In genomic region chr11:102089088-102089808, GRCm38 (mm10) we compare ENCODE assay signal across 8 mouse cellular contexts. TPM values are rescaled to one million over a fixed set of nuclear protein-coding genes. Genes with fewer than 3 reads are reported as not detected.
DNase-seq lines count a peak whose midpoint lies in the region; ATAC-seq lines count a peak whose summit lies in the region.

No protein-coding gene starts in this region.

- no peaks in the 10 kb centered on the region for H3K9me3 ChIP-seq in forebrain, embryonic 15.5 days
- no peaks in the 10 kb centered on the region for H3K9me3 ChIP-seq in hindbrain, embryonic 12.5 days (replicated peaks)

- H3K27me3 ChIP-seq in forebrain, embryonic 15.5 days: no peaks in the 10 kb centered on the region
- H3K27me3 ChIP-seq in hindbrain, embryonic 12.5 days: 0 out of 2 replicates have a peak, but pooled peaks cover 5% of the 10 kb centered on the region

- WGBS in forebrain, embryonic 15.5 days: under 1% methylated on average over 20 of the region's 20 CpGs
- WGBS in hindbrain, embryonic 12.5 days: under 1% methylated on average over 20 of the region's 20 CpGs

- H3K36me3 ChIP-seq in forebrain, embryonic 15.5 days: no peaks in the 10 kb centered on the region
- H3K36me3 ChIP-seq in hindbrain, embryonic 12.5 days: no peaks in the 10 kb centered on the region

- H3K4me1 ChIP-seq in forebrain, embryonic 15.5 days: peaks cover 27% of the 10 kb centered on the region
- peaks cover 27% of the 10 kb centered on the region for H3K4me1 ChIP-seq in hindbrain, embryonic 12.5 days

- H3K27ac ChIP-seq in forebrain, embryonic 15.5 days (replicated peaks): peak overlapping the region; percentile 99
- H3K27ac ChIP-seq in hindbrain, embryonic 12.5 days: peak overlapping the region; percentile 96

- peak overlapping the region; percentile 79 for H3K4me2 ChIP-seq in forebrain, embryonic 15.5 days (replicated peaks)
- peak overlapping the region; percentile 80 for H3K4me2 ChIP-seq in hindbrain, embryonic 12.5 days (replicated peaks)

- H3K9ac ChIP-seq in forebrain, embryonic 15.5 days (replicated peaks): peak overlapping the region; percentile 67
- peak overlapping the region; percentile 75; the same call in 1 of the 2 replicates for H3K9ac ChIP-seq in hindbrain, embryonic 12.5 days

- DNase-seq in adrenal gland, adult (ENCODE audit: inconsistent age in 2 of 2, low spot score in 1 of 2): peak; percentile 69 to 89
- no peak for DNase-seq in adrenal gland, postnatal 4 days (ENCODE audit: low spot score in 2 of 2)
- DNase-seq in cerebellum, adult 18-20 months: peak; percentile 71 to 78
- DNase-seq in layer of hippocampus, postnatal 36 days: peak; percentile 63 to 74
- peak; percentile 65 for DNase-seq in lung, postnatal 36 days
- peak; percentile 77 to 86 for DNase-seq in right cerebral cortex, postnatal 10 days (ENCODE audit: low spot score in 2 of 2)

- ATAC-seq in forebrain, embryonic 15.5 days (replicated peaks): peak; percentile 29
- ATAC-seq in hindbrain, embryonic 12.5 days (ENCODE audit: low FRiP score): peak; percentile 27; the same call in 1 of the 2 replicates

- peak overlapping the region; percentile 58 for H3K4me3 ChIP-seq in forebrain, embryonic 15.5 days
- H3K4me3 ChIP-seq in hindbrain, embryonic 12.5 days: peak overlapping the region; percentile 62

RNA-seq across cellular contexts. Expression of gene Mpp2, which starts 0.9 kb away (rescaled TPM):
- 10 to 100 TPM in 1 of 2 experiments, 1 to 10 TPM in 1; 8.8 to 11.5 TPM for total RNA-seq in adrenal gland, postnatal 4 days (2021)
- polyA plus RNA-seq in forebrain, embryonic 15.5 days (2015; fragmentation: Nextera tagmentation; extraction: Ambion mirVana): 19.3 and 22.7 TPM in 2 replicates
- 22.0 and 24.1 TPM in 2 replicates for polyA plus RNA-seq in hindbrain, embryonic 12.5 days (2016; fragmentation: Nextera tagmentation; extraction: Ambion mirVana)
- total RNA-seq in layer of hippocampus, postnatal 36 days (2021): 100 to 1,000 TPM; 138 to 139 TPM

RNA-seq across cellular contexts. Expression of gene Ppy, which starts 11.9 kb away (rescaled TPM):
- 1 to 10 TPM in 1 of 2 experiments, not detected in 1; 7.4 TPM for total RNA-seq in adrenal gland, postnatal 4 days (2021)
- not detected in 2 replicates for polyA plus RNA-seq in forebrain, embryonic 15.5 days (2015; fragmentation: Nextera tagmentation; extraction: Ambion mirVana)
- not detected in 2 replicates for polyA plus RNA-seq in hindbrain, embryonic 12.5 days (2016; fragmentation: Nextera tagmentation; extraction: Ambion mirVana)
- not detected for total RNA-seq in layer of hippocampus, postnatal 36 days (2021)

RNA-seq across cellular contexts. Expression of gene Pyy, which starts 18.4 kb away (rescaled TPM):
- total RNA-seq in adrenal gland, postnatal 4 days (2021): 10 to 100 TPM in 1 of 2 experiments, not detected in 1; 25.9 TPM
- polyA plus RNA-seq in forebrain, embryonic 15.5 days (2015; fragmentation: Nextera tagmentation; extraction: Ambion mirVana): not detected in 2 replicates
- 3.3 and 5.5 TPM in 2 replicates for polyA plus RNA-seq in hindbrain, embryonic 12.5 days (2016; fragmentation: Nextera tagmentation; extraction: Ambion mirVana)
- not detected for total RNA-seq in layer of hippocampus, postnatal 36 days (2021)

RNA-seq across cellular contexts. Expression of gene Cd300lg, which starts 47.9 kb away (rescaled TPM):
- total RNA-seq in adrenal gland, postnatal 4 days (2021): 10 to 100 TPM; 10.7 to 15.6 TPM
- polyA plus RNA-seq in forebrain, embryonic 15.5 days (2015; fragmentation: Nextera tagmentation; extraction: Ambion mirVana): 0.11 and 0.34 TPM in 2 replicates
- polyA plus RNA-seq in hindbrain, embryonic 12.5 days (2016; fragmentation: Nextera tagmentation; extraction: Ambion mirVana): 0.12 and 0.43 TPM in 2 replicates
- total RNA-seq in layer of hippocampus, postnatal 36 days (2021): not detected

RNA-seq across cellular contexts. Expression of gene Nags, which starts 56.1 kb away (rescaled TPM):
- total RNA-seq in adrenal gland, postnatal 4 days (2021): 1 to 10 TPM; 1.3 to 3.1 TPM
- polyA plus RNA-seq in forebrain, embryonic 15.5 days (2015; fragmentation: Nextera tagmentation; extraction: Ambion mirVana): 0.10 and 0.14 TPM in 2 replicates
- 0.14 TPM in 1 of 2 replicates, not detected in the other for polyA plus RNA-seq in hindbrain, embryonic 12.5 days (2016; fragmentation: Nextera tagmentation; extraction: Ambion mirVana)
- total RNA-seq in layer of hippocampus, postnatal 36 days (2021): not detected

Comparison
In these comparisons a context has a peak if more than half of its experiments do, and no peak if none do; other contexts are left out.
1. DNase-seq: peak in adrenal gland, adult (2 of 2), cerebellum, adult 18-20 months (2 of 2), layer of hippocampus, postnatal 36 days (2 of 2), lung, postnatal 36 days (single experiment) and right cerebral cortex, postnatal 10 days (2 of 2); none in adrenal gland, postnatal 4 days (0 of 2).
2. RNA of gene Mpp2, which starts 0.9 kb away (total RNA-seq): 138 to 139 TPM in layer of hippocampus, postnatal 36 days; 8.8 to 11.5 TPM in adrenal gland, postnatal 4 days; every median in the first group is over 10 times any median in the second.